Mouse (Mus musculus): ENCODE data around the gene Zfp423.

Gene Zfp423

DNA sequence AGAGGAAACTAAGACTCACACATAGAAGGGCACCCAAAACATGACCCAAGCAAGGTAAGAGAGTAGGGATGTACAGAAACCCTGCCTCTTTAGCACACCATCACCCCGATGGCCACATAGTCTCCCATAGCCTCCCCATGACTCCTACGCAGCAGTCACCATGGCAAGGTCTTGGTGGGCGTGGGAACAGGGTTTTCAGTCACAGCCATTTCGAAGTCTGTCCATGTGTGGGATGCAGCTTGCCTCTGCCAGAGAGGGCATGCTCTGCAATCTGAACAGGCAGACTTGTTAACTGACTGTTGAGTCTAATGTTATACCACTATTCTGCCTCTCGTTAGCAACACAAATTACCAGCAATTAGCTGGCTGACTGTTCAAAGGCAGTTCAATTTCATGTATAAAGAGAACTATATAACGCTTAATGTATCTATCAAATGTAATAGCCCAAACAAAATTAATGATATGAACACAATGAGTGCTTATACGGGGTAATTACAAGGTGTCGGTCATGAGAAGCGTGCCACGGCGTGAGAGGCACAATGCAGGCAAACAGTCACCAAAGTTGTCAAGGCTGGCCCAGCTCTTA is 218.4 kb downstream of the Zfp423 start:
- DNase-seq: no peak

DNA sequence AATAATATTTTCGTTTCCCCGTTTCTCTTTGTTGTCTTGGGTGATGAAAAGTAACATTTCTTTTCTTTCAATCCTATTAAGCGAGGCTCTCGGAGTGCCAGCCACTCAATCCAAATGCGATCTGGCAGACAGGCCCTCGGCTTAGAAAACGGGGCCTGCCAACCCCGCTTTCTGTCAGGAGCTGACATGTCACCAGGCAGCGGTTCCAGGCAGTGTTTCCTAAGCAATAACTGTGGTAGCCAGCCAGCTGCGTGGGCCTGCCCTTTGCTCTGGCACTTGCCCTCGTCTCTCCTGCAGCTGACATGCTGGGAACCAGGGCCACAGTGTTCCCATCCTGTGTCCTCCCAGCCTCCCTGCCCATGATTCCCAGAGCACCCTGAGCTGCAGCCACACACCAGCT is 221.5 kb downstream of the Zfp423 start:
- DNase-seq: no peak

DNA sequence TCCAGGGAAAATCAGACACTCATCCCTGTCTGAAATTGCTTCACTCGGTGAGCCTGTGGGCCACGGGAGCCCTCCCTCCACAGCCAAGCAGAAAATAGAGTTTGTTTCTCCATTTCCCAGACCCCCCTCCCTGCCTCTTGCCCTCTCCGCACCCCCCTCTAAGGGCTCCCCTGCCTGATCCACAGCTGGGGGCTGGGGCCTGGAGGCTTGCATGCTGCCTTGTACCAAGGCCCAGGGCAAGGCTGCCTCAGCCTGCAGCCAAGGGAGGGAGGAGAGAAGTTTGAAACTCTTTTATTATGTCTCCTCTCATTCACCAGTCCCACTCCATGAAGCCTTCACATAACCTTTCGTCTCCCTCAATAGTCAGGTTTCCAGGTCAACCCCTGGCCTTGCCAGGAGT is 224.5 kb downstream of the Zfp423 start:
- no peak for DNase-seq

DNA sequence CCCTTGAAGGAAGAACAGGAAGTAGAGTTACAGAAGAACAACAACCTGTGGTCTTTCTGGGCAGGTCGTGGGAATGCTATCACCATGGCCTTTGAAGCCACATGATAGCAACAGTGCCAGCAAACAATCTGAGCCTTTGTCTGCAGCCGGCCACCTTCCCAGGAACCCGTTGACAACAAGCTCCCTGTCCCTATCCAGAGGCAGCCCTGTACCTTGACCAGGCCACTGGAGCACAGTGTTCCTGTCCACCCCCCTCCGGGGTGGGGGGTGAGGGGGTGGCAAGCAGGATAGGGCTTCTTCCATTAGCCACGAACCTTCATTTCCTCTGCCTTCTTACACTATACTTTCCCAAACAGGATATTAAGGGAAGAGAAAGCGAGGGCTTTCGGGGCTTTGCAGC is 224.9 kb downstream of the Zfp423 start:
- DNase-seq: no peak

DNA sequence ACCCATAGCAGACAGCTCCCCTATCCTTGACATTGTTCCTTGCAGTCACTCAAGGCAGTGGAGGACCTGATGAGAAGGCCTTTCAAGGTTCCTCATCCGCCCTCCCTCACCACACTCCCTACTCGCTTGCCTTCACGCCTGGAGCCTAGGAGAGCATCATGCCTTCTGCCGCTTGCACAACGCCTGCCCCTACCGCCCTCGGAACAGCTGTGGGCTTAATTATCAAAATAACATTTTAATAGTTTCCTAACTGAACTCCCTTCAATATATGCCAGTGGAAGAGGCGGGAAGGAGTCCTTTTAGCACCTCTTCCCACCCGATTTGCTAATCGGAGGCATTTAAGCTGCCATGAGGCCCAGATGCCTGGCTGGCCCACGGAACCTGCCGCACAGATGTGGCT is 228.3 kb downstream of the Zfp423 start:
- no peak for DNase-seq

DNA sequence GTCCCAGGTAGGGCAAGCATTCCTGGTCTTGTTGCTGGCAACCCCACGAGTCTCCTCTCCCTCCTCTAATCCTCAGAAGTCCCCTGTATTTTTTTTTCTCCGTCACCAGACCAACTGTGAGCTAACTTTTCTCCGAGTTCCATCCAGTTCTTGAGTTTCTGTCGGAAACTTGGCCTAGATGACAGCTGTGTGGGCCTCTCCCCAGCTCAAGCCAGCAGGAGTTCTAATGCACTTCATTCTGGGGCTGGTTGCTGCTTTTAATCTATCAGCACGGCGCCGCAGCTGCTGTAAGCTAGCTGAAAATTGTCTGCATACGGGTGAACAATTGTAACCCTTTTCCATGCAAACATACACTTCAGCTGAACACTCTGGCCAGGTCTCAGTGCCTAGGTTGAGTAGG is 236.4 kb downstream of the Zfp423 start:
- no peak for DNase-seq

DNA sequence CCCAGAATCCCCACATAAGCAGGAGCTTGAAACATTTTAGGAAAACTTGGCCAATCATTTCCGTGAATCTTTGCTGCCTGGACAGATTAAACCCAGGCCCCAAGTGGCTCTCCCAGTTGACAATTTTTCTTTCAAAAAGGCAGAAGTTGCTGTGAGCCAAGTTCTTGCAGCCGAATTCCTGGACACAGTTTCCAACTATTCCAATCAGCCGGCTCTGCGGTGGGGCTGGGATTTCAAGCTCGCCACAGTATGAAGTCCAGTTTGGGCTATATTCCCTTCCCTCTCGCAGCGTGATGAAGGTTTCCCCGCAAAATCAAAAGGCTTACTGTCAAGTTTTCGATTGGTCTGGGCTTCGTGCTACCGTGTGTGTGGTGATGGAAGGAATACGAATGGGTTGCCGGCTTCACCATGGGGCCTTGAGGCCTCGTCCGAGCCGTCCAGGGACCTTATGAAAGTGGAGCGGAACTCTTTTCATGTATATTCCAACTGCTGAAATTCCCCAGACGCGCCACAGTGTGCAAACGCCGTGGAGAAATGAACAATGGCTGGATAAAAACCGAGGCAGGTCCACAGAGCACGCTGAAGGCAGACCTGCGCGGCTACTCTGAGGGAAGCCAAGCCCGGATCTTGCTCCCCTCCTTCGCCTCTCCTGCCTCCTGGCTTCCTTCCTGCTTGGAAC is 240.1 kb downstream of the Zfp423 start:
- no peak for DNase-seq

DNA sequence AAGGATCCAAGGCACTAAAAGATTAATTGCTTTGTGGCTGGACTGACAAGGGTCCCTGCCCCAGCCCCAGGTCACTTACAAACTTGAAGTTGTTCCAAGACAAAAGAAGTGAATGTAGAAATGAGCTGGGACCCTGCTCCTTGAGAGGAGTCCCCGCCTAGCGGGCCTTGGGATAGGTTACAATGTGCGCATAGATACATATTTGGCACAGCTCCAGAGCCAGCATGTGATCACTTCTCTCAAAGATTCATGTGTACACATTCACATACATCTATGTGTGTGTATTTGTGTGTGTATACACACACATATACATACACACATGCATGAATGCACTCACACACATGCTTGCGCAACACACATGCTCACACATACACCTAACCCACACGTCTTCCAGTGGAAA is 241.9 kb downstream of the Zfp423 start:
- no peak for DNase-seq

DNA sequence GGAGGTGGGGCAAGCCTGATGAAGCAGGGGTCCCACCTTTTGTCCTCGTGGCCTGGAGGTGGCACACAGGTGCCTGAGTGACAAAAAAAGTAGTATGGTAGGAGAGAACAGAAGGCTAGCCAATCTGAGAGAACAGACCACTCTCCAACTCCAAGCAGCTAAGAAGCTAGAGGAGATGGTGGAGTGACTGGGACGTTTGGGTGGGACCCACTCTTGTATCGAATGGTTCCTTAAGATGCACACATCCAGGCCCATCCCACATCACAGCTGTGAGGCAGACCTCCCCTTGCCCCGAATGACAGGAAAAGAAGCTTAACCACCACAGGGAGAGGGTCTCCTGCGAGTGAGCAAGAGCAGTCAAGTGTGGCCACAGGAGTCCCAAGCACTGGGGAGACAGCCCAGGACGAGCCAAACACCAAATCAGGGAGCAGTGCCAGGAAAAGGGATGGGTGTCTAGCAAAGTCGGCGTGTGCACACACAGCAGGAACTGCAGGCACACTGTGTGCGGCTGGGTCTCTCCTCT is 242.6 kb downstream of the Zfp423 start:
- no peak for DNase-seq

DNA sequence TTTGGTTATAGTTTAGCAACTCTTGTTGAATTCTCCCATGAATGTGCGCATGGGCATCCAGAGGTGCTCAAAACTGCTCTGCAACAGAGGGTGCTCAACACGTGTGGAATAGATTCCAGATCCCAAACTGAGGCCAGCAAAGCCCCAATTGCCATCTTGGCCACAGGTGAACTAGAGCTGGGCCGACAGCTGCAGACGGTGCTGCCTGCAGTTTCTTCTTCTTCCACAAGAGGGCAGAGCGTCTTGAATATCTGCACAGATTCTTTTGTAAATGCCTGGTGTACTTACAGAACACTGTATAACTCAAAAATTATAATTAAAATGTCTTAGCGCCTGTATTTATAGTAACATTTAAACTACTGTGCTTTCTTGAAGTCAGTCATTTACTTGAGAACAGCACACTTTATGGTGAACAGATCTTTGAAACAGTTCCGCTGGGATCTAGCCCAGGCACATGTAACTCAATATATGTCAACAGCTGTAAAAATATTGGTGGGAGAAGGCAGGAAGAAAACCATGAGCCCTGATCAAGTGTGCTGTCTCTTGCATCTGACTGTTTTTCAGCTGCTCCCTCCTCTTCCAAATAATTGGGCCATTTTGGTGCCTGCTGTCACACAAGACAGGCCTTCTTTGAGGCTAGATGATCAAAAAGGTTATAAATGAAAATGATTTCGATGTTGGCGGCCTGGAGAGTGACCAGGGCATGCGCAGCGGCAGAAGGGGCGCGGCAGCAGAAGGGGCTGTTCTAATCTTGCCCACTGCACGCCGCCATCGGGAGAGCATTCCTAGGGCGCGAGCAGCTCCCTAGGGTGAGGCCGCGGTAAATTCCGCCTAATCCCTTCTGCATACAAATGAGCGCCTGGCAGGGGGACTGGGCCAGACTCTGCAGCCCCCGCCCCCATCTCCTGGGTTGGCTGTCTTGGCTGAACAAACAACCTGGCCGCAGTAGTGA is 243.4 kb downstream of the Zfp423 start:
- DNase-seq: peak; percentile 39

DNA sequence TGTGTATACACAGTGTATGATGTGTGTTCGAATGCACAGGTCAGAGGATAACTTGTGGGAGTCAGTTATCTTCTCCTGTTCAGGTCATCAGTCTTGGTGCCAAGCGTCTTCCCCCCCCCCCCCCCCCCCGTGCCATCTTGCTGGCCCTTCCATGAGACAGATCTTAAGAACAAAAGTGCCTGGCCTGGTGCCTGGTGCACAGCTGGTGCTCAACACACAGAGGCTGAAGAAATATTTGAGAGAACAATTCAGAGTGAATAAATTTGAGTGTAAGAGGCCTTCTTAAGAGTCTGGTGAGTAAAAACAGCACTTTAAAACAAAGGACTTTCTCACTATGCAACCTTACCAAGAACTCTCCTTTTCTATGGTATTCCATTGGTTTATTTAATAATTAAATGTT is 245.4 kb downstream of the Zfp423 start:
- no peak for DNase-seq

DNA sequence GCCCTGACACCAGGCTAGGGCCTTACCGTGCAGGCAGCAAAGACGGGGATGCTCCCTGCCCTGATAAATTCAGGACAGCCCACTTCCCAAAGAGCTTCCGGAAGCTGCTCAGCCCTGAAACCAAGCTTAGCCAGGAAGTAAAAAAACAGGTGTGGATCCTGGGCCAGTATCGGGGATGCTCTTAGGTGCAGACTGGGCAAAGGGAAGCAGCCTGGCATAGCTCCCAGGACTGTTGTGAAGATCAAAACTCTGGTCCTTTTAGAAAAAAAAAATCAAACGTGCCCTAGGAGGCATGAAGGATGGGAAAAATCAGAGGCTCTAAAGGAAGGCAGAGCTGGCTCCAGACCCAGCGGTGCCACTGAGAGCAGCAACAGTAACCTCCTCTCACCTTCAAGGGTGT is 247.4 kb downstream of the Zfp423 start:
- no peak for DNase-seq

DNA sequence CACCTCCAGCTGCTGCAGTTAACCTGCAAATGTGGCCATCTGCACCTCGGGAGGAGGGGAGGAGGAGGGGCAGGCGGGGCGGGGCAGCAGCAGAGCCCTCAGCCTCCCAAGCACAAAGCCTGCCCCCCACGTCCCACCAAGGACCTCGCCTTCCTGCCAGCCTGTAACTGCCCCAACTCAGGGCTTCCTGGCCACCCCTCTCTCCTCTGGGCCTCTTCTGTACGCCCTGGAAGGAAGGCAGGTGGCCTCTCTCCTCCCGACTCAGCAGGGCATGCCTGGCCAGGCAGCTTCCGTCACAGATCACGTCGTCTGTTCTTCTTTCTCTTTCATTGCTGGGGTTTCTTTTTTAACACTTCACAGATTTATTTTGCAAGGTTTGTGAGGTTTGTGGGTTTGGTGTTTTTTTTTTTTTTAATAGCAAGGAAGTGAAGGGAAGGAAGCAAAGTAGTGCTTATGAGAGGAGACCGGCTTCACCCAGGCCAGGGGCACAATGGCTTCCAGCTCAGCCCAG is 251.2 kb downstream of the Zfp423 start:
- no peak for DNase-seq

DNA sequence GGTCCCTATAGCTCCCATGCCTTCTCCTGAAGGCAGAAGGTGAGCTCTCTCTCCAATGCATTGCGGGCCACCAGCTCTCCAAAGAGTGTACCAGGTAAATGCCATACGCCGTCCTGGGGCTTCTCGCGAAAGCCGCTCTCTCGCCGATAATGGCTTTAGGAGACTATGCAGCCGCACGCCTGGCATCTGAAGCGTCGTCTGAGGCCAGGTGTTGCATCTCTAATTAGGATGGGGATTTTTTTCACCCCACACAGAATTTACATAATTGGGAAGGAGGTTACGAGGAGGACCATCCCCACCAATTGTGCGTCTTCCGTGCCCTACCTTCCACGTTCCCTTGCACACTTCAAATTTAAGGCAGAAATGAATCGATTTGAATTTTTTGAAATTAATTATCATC is 252.2 kb downstream of the Zfp423 start:
- no peak for DNase-seq

DNA sequence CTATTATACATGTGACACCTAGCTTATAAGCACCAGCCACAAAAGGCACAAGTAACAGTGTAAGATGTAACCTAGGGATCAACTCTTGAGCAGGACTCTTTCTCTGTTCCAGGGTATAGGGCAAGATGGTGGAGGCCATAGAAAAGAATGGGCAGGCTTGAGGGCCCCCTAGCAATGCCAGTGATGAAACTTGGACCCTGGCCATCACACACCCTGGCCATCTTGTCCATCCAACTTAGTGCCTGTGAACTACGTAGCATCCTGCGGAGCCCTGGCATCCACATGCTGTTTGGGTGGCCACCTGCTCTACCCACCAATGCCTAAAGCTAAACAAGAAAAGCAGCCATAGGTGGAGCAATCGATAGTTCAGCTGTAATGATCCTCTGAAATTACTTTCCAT is 254.6 kb downstream of the Zfp423 start:
- no peak for DNase-seq

DNA sequence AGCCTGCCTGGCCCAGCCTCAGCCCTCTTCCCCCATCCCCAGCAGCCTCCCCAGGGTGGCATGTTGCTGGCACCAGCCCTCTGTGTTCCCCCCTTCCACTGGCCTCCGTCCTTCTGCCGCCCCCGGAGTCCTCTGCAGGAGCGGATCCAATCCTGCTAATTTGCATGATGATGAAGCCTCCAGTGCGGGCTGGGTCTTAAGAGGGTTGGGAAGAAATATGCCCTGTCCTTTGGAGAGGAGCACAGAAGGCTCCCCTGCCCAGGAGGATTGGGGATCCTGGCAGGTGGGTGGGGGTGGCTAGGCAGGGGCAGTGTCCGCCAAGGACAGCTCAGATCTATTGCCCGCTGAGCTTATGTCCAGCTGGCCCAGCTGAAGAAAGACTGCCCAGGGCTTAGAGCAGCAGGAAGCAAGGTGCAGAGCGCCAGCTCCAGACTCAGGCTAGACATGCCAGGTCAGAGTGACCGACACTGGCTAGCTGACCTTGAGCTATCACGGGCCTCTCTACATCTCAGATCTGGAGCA is 256.5 kb downstream of the Zfp423 start:
- no peak for DNase-seq

DNA sequence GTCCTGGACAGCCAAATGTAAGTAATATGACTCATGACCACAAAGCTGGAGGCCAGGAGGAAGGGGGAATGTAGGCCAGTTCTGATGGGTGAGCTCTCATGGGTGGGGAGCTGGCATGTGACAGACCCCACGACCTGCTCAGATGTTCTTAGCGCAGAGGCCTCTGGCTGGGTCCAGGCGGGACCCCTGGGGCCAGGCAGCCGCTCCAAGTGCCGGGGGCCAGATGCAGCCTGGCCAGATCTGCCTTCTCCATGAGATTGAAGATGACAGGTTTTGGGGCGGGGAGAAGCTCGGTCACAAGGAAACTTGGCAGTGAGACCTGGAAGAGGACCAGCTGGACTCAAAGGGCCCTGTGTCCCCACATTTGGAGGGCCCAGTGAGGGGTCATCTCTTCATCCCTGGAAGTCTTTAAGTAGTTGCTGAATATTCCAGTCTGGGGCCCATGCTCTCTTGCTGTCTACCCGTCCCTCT is 257.3 kb downstream of the Zfp423 start:
- no peak for DNase-seq

DNA sequence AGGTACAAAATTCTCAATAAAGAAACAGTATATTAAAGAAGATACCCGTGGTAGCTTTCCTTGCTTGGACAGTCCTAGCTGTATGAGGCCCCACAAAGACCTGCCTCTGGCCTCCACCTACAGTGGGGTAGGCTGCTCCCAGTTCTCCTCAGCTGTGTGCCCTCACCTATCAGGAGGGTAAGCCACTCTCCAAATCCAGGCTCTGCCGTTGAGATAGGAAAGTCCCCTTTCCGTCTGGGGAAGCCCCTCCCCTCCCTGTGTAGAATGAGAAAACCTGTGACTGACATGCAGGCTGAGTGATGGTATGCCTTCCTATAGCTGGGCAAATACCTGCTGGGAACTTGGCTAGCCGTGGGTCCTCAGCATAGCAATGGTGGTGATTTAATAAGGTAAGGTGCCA is 257.8 kb downstream of the Zfp423 start:
- no peak for DNase-seq

DNA sequence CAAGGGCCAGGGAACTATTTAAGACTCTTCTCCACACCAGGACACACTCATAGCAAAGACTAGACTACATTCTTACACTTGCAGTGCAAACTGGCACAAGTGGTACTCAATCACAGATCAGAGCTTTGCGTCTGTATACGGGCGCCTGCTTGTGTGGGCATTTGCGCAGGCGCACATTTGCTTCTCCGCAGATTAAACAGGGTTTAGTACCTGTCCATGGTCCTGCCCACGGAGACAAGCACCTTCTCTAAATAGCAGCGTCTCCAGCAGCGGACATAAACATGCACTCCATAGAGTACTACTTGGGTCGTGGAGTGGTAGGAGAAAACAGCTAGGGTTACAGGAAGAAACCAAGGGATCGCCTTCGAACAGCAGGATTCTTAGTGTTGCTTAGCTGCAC is 259.1 kb downstream of the Zfp423 start:
- DNase-seq: no peak

DNA sequence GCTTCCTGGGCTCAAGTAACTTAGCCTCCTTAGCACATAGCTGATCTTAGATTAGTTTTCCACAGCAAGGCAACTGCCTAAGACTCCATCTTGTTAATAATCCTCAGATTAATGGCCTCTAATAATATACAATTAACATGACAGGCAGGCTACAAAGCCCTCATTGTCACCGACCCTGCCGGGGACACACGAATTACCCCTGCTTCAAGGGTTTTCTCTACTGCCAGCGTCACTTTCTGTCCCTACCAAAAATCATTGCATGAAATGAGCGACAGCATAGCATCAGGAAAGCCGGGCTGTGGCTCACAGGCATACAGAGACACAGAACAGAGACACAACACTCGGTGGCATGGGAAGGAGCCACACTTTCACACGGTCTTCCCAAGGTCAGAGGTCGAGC is 262.3 kb downstream of the Zfp423 start:
- DNase-seq: no peak

DNA sequence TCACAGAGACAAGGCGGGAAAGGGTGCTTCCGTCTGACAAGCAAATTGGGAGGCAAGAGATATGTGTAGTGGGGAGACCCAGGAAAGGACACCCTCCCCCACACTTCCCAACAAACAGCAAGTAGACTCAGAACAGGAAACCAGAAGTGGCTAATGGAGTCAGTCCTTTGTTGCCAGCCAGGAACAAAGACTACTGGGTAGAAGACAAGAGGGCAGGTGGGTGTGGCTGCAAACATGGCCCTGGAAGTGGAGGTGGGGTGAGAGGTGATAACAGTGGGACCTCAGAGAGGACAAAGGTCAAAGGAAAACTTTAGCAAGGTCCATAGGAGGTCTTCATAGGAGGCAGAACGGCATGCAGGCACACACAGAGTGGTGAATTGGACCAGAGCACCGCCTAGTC is 265.7 kb downstream of the Zfp423 start:
- DNase-seq: no peak

DNA sequence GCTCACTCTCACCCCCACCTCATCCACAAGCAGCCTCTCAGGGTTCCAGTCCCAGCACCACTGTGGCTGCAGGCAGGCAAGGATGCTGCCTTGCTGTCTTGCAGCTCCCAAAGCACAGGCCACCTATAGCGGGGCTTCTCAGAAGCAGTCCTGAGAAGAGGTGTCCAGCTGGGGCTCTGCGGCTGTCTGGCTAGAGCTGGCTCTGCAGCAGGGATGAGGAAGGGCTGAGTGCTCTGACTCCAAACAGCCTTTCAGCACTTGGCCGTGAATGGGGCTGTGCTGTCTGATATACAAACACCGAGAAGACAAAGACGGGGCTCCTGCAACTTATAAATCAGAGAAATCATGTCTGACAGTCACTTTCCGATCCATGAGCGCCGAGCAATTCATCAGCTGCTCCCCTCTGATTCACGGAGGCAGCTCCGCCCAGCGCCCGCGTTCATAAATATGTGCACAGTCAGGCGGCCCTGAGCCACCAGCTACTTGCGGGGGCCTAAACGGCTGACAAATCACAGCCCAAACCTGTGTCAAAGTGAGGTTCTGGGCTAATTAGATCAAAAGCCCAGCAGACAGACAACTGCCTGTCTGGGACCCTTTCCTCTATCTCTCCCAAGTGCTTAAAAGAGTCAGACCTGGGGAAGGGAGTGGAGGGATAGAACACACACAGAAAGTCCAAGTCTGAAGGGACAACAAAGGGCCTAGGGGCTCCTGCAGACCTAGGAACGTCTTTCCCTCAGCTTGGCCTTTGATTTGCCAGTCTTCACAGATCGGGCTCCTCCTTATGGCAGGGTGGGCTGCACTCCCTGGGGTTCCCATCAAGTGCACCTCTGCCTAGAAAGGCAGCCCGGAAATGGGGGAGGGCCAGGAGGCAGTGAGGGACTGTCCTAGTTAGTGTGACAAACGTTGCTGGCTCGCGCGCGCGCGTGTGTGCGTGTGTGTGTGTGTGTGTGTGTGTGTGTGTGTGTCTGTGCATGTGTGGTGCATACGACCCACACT is 269.0 kb downstream of the Zfp423 start:
- DNase-seq: no peak

All from kidney, adult 11 months (tissue).